ENCODE assay signal across 11 mouse cellular contexts in genomic region chr2:102550910-102551582, GRCm38 (mm10). TPM values are rescaled to one million over a fixed set of nuclear protein-coding genes. Genes with fewer than 3 reads are reported as not detected.
DNase-seq lines count a peak whose midpoint lies in the region; ATAC-seq and TF ChIP-seq lines count a peak whose summit lies in the region.
"Had no signal": no experiment of that assay in that cellular context is flagged by ENCODE, and none has a peak within 500 bp of the region (broad histone marks: within the 10 kb centered on the region; RNA-seq: fewer than 3 reads in every experiment).

No protein-coding gene starts in this region.

- H3K4me1 ChIP-seq in forebrain, embryonic 10.5 days: peaks cover 20% of the 10 kb centered on the region
- H3K4me1 ChIP-seq in forebrain, embryonic 14.5 days (ENCODE audit: control insufficient read depth, insufficient read depth, low read length): peaks cover 2% of the 10 kb centered on the region; the same call in 1 of the 2 replicates
- peaks cover 19% of the 10 kb centered on the region for H3K4me1 ChIP-seq in lung, adult 2 months (ENCODE audit: control insufficient read depth, insufficient read depth, low read length)
- H3K4me1 ChIP-seq in neural tube, embryonic 13.5 days (replicated peaks): peaks cover 33% of the 10 kb centered on the region

- no peak overlapping the region for H3K9ac ChIP-seq in forebrain, embryonic 14.5 days (ENCODE audit: low read length)
- H3K9ac ChIP-seq in neural tube, embryonic 13.5 days: no peak overlapping the region

- H3K9me3 ChIP-seq in forebrain, embryonic 10.5 days: no peaks in the 10 kb centered on the region
- H3K9me3 ChIP-seq in forebrain, embryonic 14.5 days (replicated peaks; ENCODE audit: control insufficient read depth, low read length): no peaks in the 10 kb centered on the region
- no peaks in the 10 kb centered on the region for H3K9me3 ChIP-seq in neural tube, embryonic 13.5 days

- H3K27me3 ChIP-seq in forebrain, embryonic 10.5 days (ENCODE audit: poor library complexity, severe bottlenecking): peaks cover 36% of the 10 kb centered on the region
- no peaks in the 10 kb centered on the region for H3K27me3 ChIP-seq in forebrain, embryonic 14.5 days (replicated peaks; ENCODE audit: control insufficient read depth, insufficient read depth, low read length)
- H3K27me3 ChIP-seq in neural tube, embryonic 13.5 days: peaks cover 22% of the 10 kb centered on the region

- 53% methylated on average over 6 of the region's 6 CpGs for WGBS in forebrain, embryonic 10.5 days
- 61% methylated on average over 6 of the region's 6 CpGs for WGBS in forebrain, embryonic 14.5 days
- 26% methylated on average over 6 of the region's 6 CpGs for WGBS in lung, adult 2 months
- 58% methylated on average over 6 of the region's 6 CpGs for WGBS in neural tube, embryonic 13.5 days

- 0 out of 2 replicates have a peak overlapping the region, but pooled peaks have one; percentile 48 for H3K4me3 ChIP-seq in forebrain, embryonic 10.5 days
- no peak overlapping the region for H3K4me3 ChIP-seq in forebrain, embryonic 14.5 days (ENCODE audit: low read depth, low read length)
- peak overlapping the region; percentile 24 for H3K4me3 ChIP-seq in lung, adult 2 months (replicated peaks; ENCODE audit: extremely low read depth, low read depth, low read length)
- peak overlapping the region; percentile 41; the same call in 1 of the 2 replicates for H3K4me3 ChIP-seq in neural tube, embryonic 13.5 days

- no peak for ATAC-seq in forebrain, embryonic 14.5 days
- ATAC-seq in neural tube, embryonic 13.5 days (ENCODE audit: low read depth): no peak

- H3K27ac ChIP-seq in forebrain, embryonic 10.5 days: no peak overlapping the region
- H3K27ac ChIP-seq in forebrain, embryonic 14.5 days (ENCODE audit: low read depth, low read length): no peak overlapping the region
- no peak overlapping the region for H3K27ac ChIP-seq in neural tube, embryonic 13.5 days (replicated peaks)

- no peak for TF ChIP-seq CTCF in lung, adult 2 months (IDR thresholded peaks at IDR 0.05; ENCODE audit: insufficient read depth, low read length)

- H3K36me3 ChIP-seq in forebrain, embryonic 10.5 days (replicated peaks): no peaks in the 10 kb centered on the region
- H3K36me3 ChIP-seq in forebrain, embryonic 14.5 days (ENCODE audit: control insufficient read depth, insufficient read depth, low read length): no peaks in the 10 kb centered on the region
- no peaks in the 10 kb centered on the region for H3K36me3 ChIP-seq in neural tube, embryonic 13.5 days

- no peak for TF ChIP-seq POLR2A in lung, adult 2 months (IDR thresholded peaks at IDR 0.05; ENCODE audit: borderline replicate concordance, extremely low read depth, low read depth, low read length)

- no peak overlapping the region for H3K4me2 ChIP-seq in forebrain, embryonic 14.5 days (ENCODE audit: low read length)
- H3K4me2 ChIP-seq in neural tube, embryonic 13.5 days: peak overlapping the region; percentile 69

- no peak for DNase-seq in forebrain, embryonic 10.5 days (ENCODE audit: extremely low spot score, low spot score)
- no peak for DNase-seq in forebrain, embryonic 14.5 days (ENCODE audit: low spot score)
- DNase-seq in lung, adult 2 months: no peak
- DNase-seq in lung, postnatal 36 days: no peak
- DNase-seq in kidney, adult 9 months: peak; percentile 61
- DNase-seq in layer of hippocampus, adult 9-10 months (ENCODE audit: low spot score): no peak
- DNase-seq in spleen, adult 18-20 months: no peak
- DNase-seq: cerebellum, adult 2 months; gastrocnemius, postnatal 14 days; thymus, postnatal 4 days had no signal

RNA-seq across cellular contexts. Expression of gene Pamr1, which starts 1.2 kb away (rescaled TPM):
- 0.20 and 0.38 TPM in 2 replicates for polyA plus RNA-seq in forebrain, embryonic 10.5 days (2016; fragmentation: Nextera tagmentation; extraction: Ambion mirVana)
- 1.5 and 2.1 TPM in 2 replicates for polyA plus RNA-seq in forebrain, embryonic 14.5 days (2014; fragmentation: Nextera tagmentation; extraction: Ambion mirVana)
- 13.4 and 14.6 TPM in 2 replicates for polyA plus RNA-seq in lung, adult 2 months (2012; rRNA removed)
- 6.3 and 8.3 TPM in 2 replicates for polyA plus RNA-seq in neural tube, embryonic 13.5 days (2015; fragmentation: Nextera tagmentation; extraction: Ambion mirVana)
